Mouse (Mus musculus): ENCODE measurements around the gene Flywch2. TPM values are rescaled to one million over a fixed set of nuclear protein-coding genes. Genes with fewer than 3 reads are reported as not detected.

The Flywch2 gene
- polyA plus RNA-seq (2015; fragmentation: Nextera tagmentation; extraction: Ambion mirVana) = 11.5 and 14.0 TPM in 2 replicates

GRCm38 (mm10) chr17:23785561-23786471 lies at the start of gene Flywch2:
TSS of gene Flywch2 (minus strand) at chr17:23786081.

GRCm38 (mm10) chr17:23829064-23829619 lies 43.3 kb upstream of the Flywch2 start, which contains the start of gene Elob:
TSS of gene Elob (minus strand) at chr17:23829136.

GRCm38 (mm10) chr17:23790269-23791078 lies 4.6 kb upstream of the Flywch2 start, which contains the start of gene Srrm2:
TSS of gene Srrm2 (plus strand) at chr17:23790532.

GRCm38 (mm10) chr17:23771284-23772218 lies 14.3 kb downstream of the Flywch2 start, which contains the start of gene Flywch1:
TSS of gene Flywch1 (minus strand) at chr17:23771602.

GRCm38 (mm10) chr17:23745301-23746251 lies 40.3 kb downstream of the Flywch2 start, which contains the start of gene Kremen2:
TSS of gene Kremen2 (minus strand) at chr17:23745833.

GRCm38 (mm10) chr17:23740598-23741021 lies 45.3 kb downstream of the Flywch2 start, which contains the start of gene Paqr4:
TSS of gene Paqr4 (minus strand) at chr17:23740867.

Small RNA genes within 50 kb of the gene (microRNA-seq; reads per million reads assigned to microRNA genes)
- 1.2 reads per million for gene Mir5125

Other genes starting within 250 kb of the Flywch2 start
- gene Zfp213, start 221.8 kb downstream of the Flywch2 start, polyA plus RNA-seq (2015; fragmentation: Nextera tagmentation; extraction: Ambion mirVana) = 8.0 TPM in 2 replicates
- 4.9 and 5.1 TPM in 2 replicates for gene Zfp13, start 186.6 kb downstream of the Flywch2 start, polyA plus RNA-seq (2015; fragmentation: Nextera tagmentation; extraction: Ambion mirVana)
- not detected in 2 replicates for gene Zscan10, start 185.2 kb downstream of the Flywch2 start, polyA plus RNA-seq (2015; fragmentation: Nextera tagmentation; extraction: Ambion mirVana)
- 0.11 and 0.14 TPM in 2 replicates for gene Mmp25, start 140.8 kb downstream of the Flywch2 start, polyA plus RNA-seq (2015; fragmentation: Nextera tagmentation; extraction: Ambion mirVana)
- 6.3 and 8.5 TPM in 2 replicates for gene Bicdl2, start 125.6 kb downstream of the Flywch2 start, polyA plus RNA-seq (2015; fragmentation: Nextera tagmentation; extraction: Ambion mirVana)
- 272 and 288 TPM in 2 replicates for gene Hcfc1r1, start 112.5 kb downstream of the Flywch2 start, polyA plus RNA-seq (2015; fragmentation: Nextera tagmentation; extraction: Ambion mirVana)
- gene Thoc6, start 112.2 kb downstream of the Flywch2 start, polyA plus RNA-seq (2015; fragmentation: Nextera tagmentation; extraction: Ambion mirVana) = 18.7 and 18.8 TPM in 2 replicates
- gene Tnfrsf12a, start 108.6 kb downstream of the Flywch2 start, polyA plus RNA-seq (2015; fragmentation: Nextera tagmentation; extraction: Ambion mirVana) = 82.9 and 116 TPM in 2 replicates
- gene Cldn6, start 106.8 kb downstream of the Flywch2 start, polyA plus RNA-seq (2015; fragmentation: Nextera tagmentation; extraction: Ambion mirVana) = 0.15 and 0.33 TPM in 2 replicates
- gene Cldn9, start 102.1 kb downstream of the Flywch2 start, polyA plus RNA-seq (2015; fragmentation: Nextera tagmentation; extraction: Ambion mirVana) = not detected in 2 replicates
- 0.04 TPM in 1 of 2 replicates, not detected in the other for gene 1520401A03Rik, start 63.3 kb downstream of the Flywch2 start, polyA plus RNA-seq (2015; fragmentation: Nextera tagmentation; extraction: Ambion mirVana)
- 19.7 and 21.9 TPM in 2 replicates for gene Pkmyt1, start 59.7 kb downstream of the Flywch2 start, polyA plus RNA-seq (2015; fragmentation: Nextera tagmentation; extraction: Ambion mirVana)
- 21.7 and 28.3 TPM in 2 replicates for gene Paqr4, start 45.2 kb downstream of the Flywch2 start, polyA plus RNA-seq (2015; fragmentation: Nextera tagmentation; extraction: Ambion mirVana)
- gene Kremen2, start 40.2 kb downstream of the Flywch2 start, polyA plus RNA-seq (2015; fragmentation: Nextera tagmentation; extraction: Ambion mirVana) = 0.07 and 0.13 TPM in 2 replicates
- gene Flywch1, start 14.5 kb downstream of the Flywch2 start, polyA plus RNA-seq (2015; fragmentation: Nextera tagmentation; extraction: Ambion mirVana) = 26.5 and 28.3 TPM in 2 replicates
- gene Srrm2, start 4.5 kb upstream of the Flywch2 start, polyA plus RNA-seq (2015; fragmentation: Nextera tagmentation; extraction: Ambion mirVana) = 230 and 239 TPM in 2 replicates
- 1,134 TPM in 2 replicates for gene Elob, start 43.1 kb upstream of the Flywch2 start, polyA plus RNA-seq (2015; fragmentation: Nextera tagmentation; extraction: Ambion mirVana)
- not detected in 2 replicates for gene Prss33, start 50.0 kb upstream of the Flywch2 start, polyA plus RNA-seq (2015; fragmentation: Nextera tagmentation; extraction: Ambion mirVana)
- 1.1 and 1.5 TPM in 2 replicates for gene Prss32, start 57.8 kb upstream of the Flywch2 start, polyA plus RNA-seq (2015; fragmentation: Nextera tagmentation; extraction: Ambion mirVana)
- 0.12 TPM in 1 of 2 replicates, not detected in the other for gene Prss41, start 58.1 kb upstream of the Flywch2 start, polyA plus RNA-seq (2015; fragmentation: Nextera tagmentation; extraction: Ambion mirVana)
- gene Prss21, start 82.0 kb upstream of the Flywch2 start, polyA plus RNA-seq (2015; fragmentation: Nextera tagmentation; extraction: Ambion mirVana) = not detected in 2 replicates
- not detected in 2 replicates for gene Dcpp1, start 94.8 kb upstream of the Flywch2 start, polyA plus RNA-seq (2015; fragmentation: Nextera tagmentation; extraction: Ambion mirVana)
- not detected in 2 replicates for gene Dcpp2, start 94.8 kb upstream of the Flywch2 start, polyA plus RNA-seq (2015; fragmentation: Nextera tagmentation; extraction: Ambion mirVana)
- not detected in 2 replicates for gene Dcpp3, start 131.4 kb upstream of the Flywch2 start, polyA plus RNA-seq (2015; fragmentation: Nextera tagmentation; extraction: Ambion mirVana)
- not detected in 2 replicates for gene Sbp, start 155.6 kb upstream of the Flywch2 start, polyA plus RNA-seq (2015; fragmentation: Nextera tagmentation; extraction: Ambion mirVana)
- gene Sbpl, start 169.2 kb upstream of the Flywch2 start, polyA plus RNA-seq (2015; fragmentation: Nextera tagmentation; extraction: Ambion mirVana) = not detected in 2 replicates
- 0.11 TPM in 1 of 2 replicates, not detected in the other for gene Prss30, start 194.5 kb upstream of the Flywch2 start, polyA plus RNA-seq (2015; fragmentation: Nextera tagmentation; extraction: Ambion mirVana)
- 14.5 and 15.4 TPM in 2 replicates for gene Prss22, start 212.0 kb upstream of the Flywch2 start, polyA plus RNA-seq (2015; fragmentation: Nextera tagmentation; extraction: Ambion mirVana)

All from urinary bladder, postnatal 0 days (tissue).